Mouse (Mus musculus) cortical plate, adult 2 months (tissue): ENCODE measurements around the gene Dolpp1. TPM values are rescaled to one million over a fixed set of nuclear protein-coding genes. Genes with fewer than 3 reads are reported as not detected.

Experiments used
- H3K27ac ChIP-seq: fragments of 200-500 bp; 2 replicates; pipeline ENCODE4 v1.5.1; 2012; ENCODE audit warnings: low read length, control low read depth, inconsistent platforms; ENCODE audit not compliant: insufficient read depth
- H3K4me1 ChIP-seq: fragments of 200-500 bp; 2 replicates; pipeline ENCODE4 v1.6.1; 2011; ENCODE audit warnings: low read length; ENCODE audit not compliant: control insufficient read depth, insufficient read depth
- H3K4me3 ChIP-seq: fragments of 200-500 bp; 2 replicates; pipeline ENCODE4 v1.5.1; 2011; ENCODE audit warnings: mild to moderate bottlenecking, low read length, control low read depth; ENCODE audit not compliant: insufficient read depth
- CTCF ChIP-seq: fragments of 200-500 bp; IDR thresholded peaks from 2 replicates; pipeline ENCODE4 v1.5.1; 2011; ENCODE audit warnings: mild to moderate bottlenecking, control low read depth, low read length; ENCODE audit not compliant: insufficient read depth; ENCODE audit errors: extremely low read depth
- POLR2A ChIP-seq: fragments of 200-500 bp; IDR thresholded peaks from 2 replicates; pipeline ENCODE4 v1.6.1; 2011; ENCODE audit warnings: mild to moderate bottlenecking, low read length, control low read depth; ENCODE audit not compliant: insufficient read depth; ENCODE audit errors: extremely low read depth
- polyA plus RNA-seq: library from polyadenylated mRNA; depleted of rRNA; stranded (reverse); fragments of >200 nt; gene quantifications from 2 replicates; pipeline ENCODE4 v1.2.3, GENCODE M21; 2012

Gene Dolpp1
- polyA plus RNA-seq, 1 experiment: 35.5 TPM

DNA sequence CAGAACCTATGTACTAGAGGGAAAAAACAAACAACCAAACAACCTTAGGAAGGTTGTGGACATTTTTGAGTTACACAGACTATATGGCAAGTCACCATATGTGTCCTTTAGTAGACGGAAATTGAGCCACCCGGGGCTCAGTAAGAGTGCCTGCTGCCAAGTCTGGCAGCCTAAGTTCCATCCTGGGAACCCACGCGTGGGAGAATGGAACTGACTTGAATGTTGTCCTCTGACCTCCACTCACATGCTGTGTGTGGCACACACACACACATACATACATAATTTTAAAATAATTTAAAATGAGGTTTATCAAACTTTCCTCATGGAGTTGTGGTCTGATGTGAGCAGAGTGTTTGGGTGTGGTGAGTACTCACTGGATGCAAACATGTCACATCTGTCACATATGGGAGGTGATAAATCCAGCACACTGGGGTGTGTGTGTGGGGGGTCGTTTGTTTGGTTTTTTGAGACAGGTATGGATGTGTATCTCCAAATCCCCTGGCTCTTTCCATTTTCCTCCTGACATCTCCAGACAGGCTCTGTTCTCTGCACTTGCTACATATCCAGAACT, 25.6 kb downstream of the Dolpp1 start:
- no peak overlapping the region for H3K27ac ChIP-seq
- TF ChIP-seq POLR2A (no peak), CTCF (no peak)
- H3K4me3 ChIP-seq: no peak overlapping the region
- H3K4me1 ChIP-seq: peaks cover 6% of the 10 kb centered on the region; the same call in 1 of the 2 replicates

DNA sequence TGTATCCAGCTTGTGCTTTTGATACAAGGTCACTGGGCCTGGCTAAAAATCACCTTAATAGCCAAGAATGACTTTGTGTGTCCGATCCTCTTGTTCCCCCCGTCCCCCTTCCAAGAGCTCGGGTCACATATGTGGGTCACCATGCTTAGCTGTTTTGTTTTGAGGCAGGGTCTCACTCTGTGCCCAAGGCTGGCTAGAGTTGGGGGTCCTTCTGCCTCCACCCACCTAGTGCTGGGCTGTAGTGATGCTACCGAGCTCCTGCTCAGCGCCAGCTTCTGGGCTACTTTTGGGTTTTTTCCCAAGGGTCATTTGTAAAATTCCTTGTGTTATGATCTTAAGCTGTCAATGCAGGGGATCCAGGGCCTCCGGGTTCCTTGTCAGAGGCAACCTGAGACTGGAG, 26.2 kb downstream of the Dolpp1 start:
- H3K27ac ChIP-seq: no peak overlapping the region
- no peak overlapping the region for H3K4me3 ChIP-seq
- TF ChIP-seq CTCF (no peak), POLR2A (no peak)
- H3K4me1 ChIP-seq: peaks cover 6% of the 10 kb centered on the region; the same call in 1 of the 2 replicates

- peaks cover 6% of the 10 kb centered on the region; the same call in 1 of the 2 replicates for H3K4me1 ChIP-seq
- no peak overlapping the region for H3K4me3 ChIP-seq
- no peak overlapping the region for H3K27ac ChIP-seq
- TF ChIP-seq POLR2A: no peak
- no peak for TF ChIP-seq CTCF
These were observed 27.1 kb downstream of the Dolpp1 start for GRCm38 (mm10) chr2:30419112-30419511.

- Histone ChIP-seq H3K4me1 (peaks cover 6% of the 10 kb centered on the region; the same call in 1 of the 2 replicates), H3K4me3 (no peak overlapping the region), H3K27ac (no peak overlapping the region)
- no peak for TF ChIP-seq POLR2A
- TF ChIP-seq CTCF: no peak
These were observed 29.4 kb downstream of the Dolpp1 start for GRCm38 (mm10) chr2:30421432-30421831.

- TF ChIP-seq CTCF: no peak
- no peak for TF ChIP-seq POLR2A
- Histone ChIP-seq H3K4me3 (no peak overlapping the region), H3K27ac (no peak overlapping the region), H3K4me1 (no peaks in the 10 kb centered on the region)
These were observed 37.1 kb downstream of the Dolpp1 start for GRCm38 (mm10) chr2:30429156-30429555.

DNA sequence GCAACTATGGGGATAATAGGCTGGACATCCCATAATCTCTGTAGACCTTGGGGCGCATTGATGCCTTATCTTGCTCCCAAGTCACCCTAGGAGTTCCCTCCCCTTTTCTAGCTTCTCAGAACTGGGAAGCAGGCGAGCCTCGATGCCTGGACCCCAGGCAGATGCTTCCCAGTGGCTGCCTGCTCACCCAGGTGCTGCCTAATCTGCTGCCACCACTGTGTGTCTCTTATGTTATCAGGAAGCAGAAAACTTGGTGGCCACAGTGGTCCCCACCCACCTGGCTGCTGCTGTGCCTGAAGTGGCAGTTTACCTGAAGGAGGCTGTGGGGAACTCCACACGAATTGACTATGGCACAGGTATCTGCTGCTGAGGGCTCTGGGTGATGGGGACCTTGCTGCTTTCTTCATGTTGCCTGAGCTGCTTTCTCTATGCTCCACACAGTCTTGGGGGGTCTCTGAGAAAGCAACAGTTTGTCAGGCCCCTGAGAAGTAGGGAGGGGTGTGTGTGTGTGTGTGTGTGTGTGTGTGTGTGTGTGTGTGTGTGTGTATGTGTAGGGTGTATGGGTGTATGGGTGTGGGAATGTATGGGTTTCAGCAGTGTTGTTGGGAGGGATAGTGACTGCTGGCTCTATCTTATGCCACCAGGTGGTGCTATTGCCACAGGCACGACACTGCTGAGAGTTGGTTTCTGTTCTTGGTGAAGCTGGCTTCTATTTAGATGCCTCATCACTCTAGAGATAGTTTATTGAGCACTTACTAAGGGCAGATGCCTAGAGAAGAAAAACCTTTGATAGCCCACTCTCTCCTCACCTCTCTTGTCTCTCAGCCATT, 43.5 kb downstream of the Dolpp1 start:
- TF ChIP-seq CTCF (peak; percentile 98), POLR2A (no peak)
- Histone ChIP-seq H3K4me3 (no peak overlapping the region), H3K4me1 (0 out of 2 replicates have a peak, but pooled peaks cover 1% of the 10 kb centered on the region), H3K27ac (no peak overlapping the region)

GRCm38 (mm10) chr2:30436156-30436545, 44.1 kb downstream of the Dolpp1 start:
- no peak overlapping the region for H3K27ac ChIP-seq
- H3K4me3 ChIP-seq: no peak overlapping the region
- TF ChIP-seq CTCF (peak; percentile 22; the same call in 1 of the 2 replicates), POLR2A (no peak)
- peaks cover 2% of the 10 kb centered on the region for H3K4me1 ChIP-seq

GRCm38 (mm10) chr2:30436809-30437208, 44.8 kb downstream of the Dolpp1 start:
- H3K27ac ChIP-seq: no peak overlapping the region
- no peak for TF ChIP-seq CTCF
- TF ChIP-seq POLR2A: no peak

DNA sequence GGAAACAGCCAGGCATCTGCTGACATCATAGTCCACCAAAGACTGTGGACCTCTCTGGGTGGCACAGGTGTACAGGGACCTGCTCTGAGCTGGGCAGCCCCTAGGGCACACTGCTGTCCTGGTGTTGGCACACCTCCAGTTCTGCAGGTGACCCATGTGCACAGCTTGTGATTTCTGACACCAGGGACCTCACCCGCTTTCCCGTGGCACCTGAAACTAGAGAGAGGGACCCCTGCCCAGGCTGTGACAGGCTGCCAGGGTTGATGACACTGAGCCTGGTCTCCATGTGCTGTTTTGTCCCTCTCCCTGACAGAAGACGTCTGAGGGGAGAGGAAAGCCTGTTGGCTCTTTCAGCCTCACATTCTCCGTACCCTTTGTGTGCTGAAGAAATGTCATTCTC, 45.7 kb downstream of the Dolpp1 start:
- Histone ChIP-seq H3K27ac (no peak overlapping the region), H3K4me3 (no peak overlapping the region), H3K4me1 (peaks cover 13% of the 10 kb centered on the region)
- TF ChIP-seq CTCF: no peak
- no peak for TF ChIP-seq POLR2A

More at GRCm38 (mm10) chr2:30436809-30437208, 44.8 kb downstream of the Dolpp1 start:
- Histone ChIP-seq H3K4me3 (no peak overlapping the region), H3K4me1 (peaks cover 6% of the 10 kb centered on the region)

DNA sequence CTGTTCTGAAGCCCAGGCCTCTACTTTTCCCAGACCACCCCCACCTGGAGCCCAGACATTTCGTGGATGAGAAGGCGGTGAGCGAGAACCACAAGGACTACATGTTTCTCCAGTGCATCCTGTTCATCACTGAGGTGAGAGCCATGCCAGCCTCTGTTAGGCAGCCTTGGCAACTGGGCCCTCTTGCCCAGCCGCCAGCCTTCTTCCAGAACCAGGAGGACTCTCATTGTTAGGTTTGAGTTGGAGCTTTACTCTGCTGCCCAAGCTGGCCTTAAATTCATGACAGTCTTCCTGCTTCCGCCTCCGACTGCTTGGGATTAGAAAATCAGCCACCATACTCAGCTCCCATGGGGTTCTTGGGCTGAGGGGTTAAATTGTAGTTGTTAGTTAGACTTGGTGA, 47.6 kb downstream of the Dolpp1 start:
- TF ChIP-seq CTCF (no peak), POLR2A (no peak)
- H3K4me1 ChIP-seq: peaks cover 14% of the 10 kb centered on the region
- H3K27ac ChIP-seq: no peak overlapping the region
- H3K4me3 ChIP-seq: no peak overlapping the region
